Mouse (Mus musculus) liver, postnatal 0 days (tissue): ENCODE measurements around the gene Tmed6.
A peak's percentile ranks its signal among the peaks of the same experiment; 100 is the strongest.

ENCODE experiments used
- CTCF ChIP-seq: sonication (generic); IDR thresholded peaks from 2 replicates; pipeline ENCODE4 v1.5.1; 2016; ENCODE audit warnings: antibody characterized with exemption, low read depth
- EP300 ChIP-seq: IDR thresholded peaks from 2 replicates; pipeline ENCODE4 v1.6.1; 2016; ENCODE audit warnings: antibody characterized with exemption, low read depth, mild to moderate bottlenecking

- TF ChIP-seq CTCF: peak; percentile 63
- no peak for TF ChIP-seq EP300
These were observed 19.9 kb upstream of the Tmed6 start for GRCm38 (mm10) chr8:107085358-107085757.
